Mouse (Mus musculus): Measurements from ENCODE around the gene Hist1h2be.
"Not testable (repeated sequence)": the region's sequence is repeated elsewhere in the genome, so short reads cannot be mapped to it uniquely, and the experiment has no call there.

Hist1h2be gene

GRCm38 (mm10) chr13:23546694-23547093 is 74.2 kb downstream of the Hist1h2be start:
- DNase-seq = no peak

DNA sequence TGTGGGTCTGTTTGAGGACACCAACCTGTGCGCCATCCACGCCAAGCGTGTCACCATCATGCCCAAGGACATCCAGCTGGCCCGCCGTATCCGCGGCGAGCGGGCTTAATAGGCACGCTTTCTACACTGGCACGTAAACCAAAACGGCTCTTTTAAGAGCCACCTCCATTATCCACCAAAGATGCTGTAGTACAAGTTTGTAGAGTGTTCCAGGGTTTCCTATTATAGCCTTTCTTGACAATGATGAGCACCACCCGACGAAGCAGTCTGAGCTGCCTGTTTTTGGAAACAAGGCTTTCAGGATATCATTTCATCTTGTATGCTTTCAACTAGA is 76.2 kb downstream of the Hist1h2be start:
- DNase-seq = peak in 1 of 2 experiments; percentile 36

DNA sequence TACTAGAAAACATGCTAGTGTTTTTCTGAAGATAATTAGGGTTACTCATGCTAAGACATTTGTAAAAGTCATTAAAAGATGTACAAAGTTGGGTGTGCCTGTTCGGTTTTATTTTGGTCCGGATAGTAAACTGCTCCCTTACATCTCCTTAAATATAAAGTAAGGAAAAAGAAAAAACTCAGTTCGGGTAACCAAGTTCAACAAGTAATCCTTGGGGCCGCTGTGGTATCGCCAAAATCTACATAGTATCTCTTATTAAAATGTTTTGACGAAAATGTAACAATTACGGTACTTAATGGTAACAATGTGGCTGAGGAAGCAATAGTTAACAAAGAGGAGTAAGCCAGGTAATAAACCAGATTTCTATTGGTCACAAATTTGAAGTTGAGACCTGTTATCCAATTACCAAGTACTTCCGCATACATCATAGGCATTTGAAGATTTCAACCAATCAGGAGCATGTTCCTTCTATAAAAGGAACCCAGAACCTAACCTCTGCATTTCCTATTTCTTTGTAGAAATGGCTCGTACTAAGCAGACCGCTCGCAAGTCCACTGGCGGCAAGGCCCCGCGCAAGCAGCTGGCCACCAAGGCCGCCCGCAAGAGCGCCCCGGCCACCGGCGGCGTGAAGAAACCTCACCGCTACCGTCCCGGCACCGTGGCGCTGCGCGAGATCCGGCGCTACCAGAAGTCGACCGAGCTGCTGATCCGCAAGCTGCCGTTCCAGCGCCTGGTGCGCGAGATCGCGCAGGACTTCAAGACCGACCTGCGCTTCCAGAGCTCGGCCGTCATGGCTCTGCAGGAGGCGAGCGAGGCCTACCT is 76.7 kb downstream of the Hist1h2be start, which contains the start of gene Hist1h3f:
Gene Hist1h3f (plus strand): TSS at position 88 of the 822 bp plus-strand sequence.
- DNase-seq = peak; percentile 54 to 71

GRCm38 (mm10) chr13:23542999-23543607 is 77.8 kb downstream of the Hist1h2be start, which contains the start of gene Hist1h2bh:
Gene Hist1h2bh, minus strand, starts transcription at chr13:23543392.
- DNase-seq = peak; percentile 21 to 45

GRCm38 (mm10) chr13:23542225-23542980 is 78.5 kb downstream of the Hist1h2be start:
- not testable (repeated sequence) for DNase-seq

DNA sequence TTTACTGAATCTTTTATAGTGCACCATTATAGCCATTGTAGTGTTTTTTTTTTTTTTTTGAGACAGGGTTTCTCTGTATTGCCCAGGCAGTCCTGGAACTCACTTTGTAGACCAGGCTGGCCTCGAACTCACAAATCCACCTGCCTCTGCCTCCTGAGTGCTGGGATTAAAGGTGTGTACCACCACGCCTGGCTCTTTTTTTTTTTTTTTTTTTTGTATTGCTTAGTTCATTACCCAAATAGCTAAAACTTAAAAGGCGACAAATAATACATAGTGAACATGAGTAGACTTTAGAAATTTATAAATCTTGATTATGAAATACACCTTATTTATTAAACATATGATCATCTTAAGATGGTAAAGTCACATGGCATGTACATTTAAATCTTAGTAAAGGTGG is 79.4 kb downstream of the Hist1h2be start:
- no peak for DNase-seq

DNA sequence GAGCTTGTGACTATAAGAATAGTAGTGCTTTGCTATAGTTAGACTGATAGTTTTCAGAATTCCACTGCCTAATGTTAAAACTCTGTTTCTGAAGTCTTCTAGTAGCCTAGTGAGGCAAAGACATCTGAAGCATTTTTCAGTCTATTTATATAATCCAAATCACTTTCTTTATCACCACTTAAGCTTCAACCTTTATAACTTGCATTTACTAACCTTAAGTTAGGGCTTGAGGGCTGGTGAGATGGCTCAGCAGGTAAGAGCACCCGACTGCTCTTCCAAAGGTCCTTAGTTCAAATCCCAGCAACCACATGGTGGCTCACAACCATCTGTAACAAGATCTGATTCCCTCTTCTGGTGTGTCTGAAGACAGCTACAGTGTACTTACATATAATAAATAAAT is 81.1 kb downstream of the Hist1h2be start:
- DNase-seq = not testable (repeated sequence)

DNA sequence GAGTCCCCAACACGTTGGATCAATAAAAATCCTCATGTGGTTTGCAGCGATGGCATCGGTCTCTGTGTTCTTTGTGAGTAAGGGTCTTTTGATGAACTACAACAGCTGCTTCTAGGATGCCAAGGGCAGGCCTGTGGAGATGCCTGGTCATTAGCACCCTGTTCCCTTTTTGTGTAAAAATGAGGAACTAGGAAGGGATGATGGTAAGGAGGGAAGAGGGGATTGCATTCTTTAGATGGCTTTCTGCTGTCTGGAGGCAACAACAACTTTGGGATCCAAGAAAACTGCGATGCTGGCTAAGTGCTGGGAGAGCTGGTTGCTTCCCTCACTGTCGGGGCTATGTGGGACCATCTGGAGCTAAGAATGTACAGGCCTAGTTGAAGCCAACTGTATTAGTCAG is 82.7 kb downstream of the Hist1h2be start:
- DNase-seq = no peak

- DNase-seq = no peak
Observed at GRCm38 (mm10) chr13:23537006-23537710, 83.8 kb downstream of the Hist1h2be start.

GRCm38 (mm10) chr13:23536076-23536822 is 84.7 kb downstream of the Hist1h2be start:
- DNase-seq = no peak

DNA sequence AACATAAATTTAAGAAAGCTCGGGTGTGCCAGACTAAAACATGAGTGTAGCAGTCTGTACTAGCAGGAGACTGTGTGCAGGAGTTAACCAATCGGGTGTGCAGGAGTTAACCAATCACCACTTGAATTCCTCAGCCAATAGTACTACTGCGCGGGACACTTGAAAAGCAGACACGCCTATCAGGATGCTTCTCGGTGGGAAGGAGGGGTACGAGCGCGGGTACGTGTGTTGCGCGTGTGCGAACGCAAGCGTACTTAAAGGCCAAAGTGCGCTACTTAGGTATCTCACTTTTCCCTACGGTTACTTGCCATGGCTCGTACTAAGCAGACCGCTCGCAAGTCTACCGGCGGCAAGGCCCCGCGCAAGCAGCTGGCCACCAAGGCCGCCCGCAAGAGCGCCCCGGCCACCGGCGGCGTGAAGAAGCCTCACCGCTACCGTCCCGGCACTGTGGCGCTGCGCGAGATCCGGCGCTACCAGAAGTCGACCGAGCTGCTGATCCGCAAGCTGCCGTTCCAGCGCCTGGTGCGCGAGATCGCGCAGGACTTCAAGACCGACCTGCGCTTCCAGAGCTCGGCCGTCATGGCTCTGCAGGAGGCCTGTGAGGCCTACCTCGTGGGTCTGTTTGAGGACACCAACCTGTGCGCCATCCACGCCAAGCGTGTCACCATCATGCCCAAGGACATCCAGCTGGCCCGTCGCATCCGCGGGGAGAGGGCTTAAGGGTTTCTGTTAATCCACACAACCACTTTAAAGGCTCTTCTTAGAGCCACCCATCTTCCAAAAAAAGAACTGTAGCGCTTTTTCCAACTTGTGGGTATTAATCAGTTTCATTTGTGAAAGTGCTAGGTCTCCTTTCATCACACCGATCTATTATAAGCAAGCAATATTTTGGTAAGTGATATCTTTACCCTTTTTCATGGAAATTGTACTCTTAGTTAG is 85.5 kb downstream of the Hist1h2be start, which contains the start of gene Hist1h3g:
Gene Hist1h3g (plus strand): TSS at position 286 of the 939 bp plus-strand sequence.
- DNase-seq = peak; percentile 79 to 88

DNA sequence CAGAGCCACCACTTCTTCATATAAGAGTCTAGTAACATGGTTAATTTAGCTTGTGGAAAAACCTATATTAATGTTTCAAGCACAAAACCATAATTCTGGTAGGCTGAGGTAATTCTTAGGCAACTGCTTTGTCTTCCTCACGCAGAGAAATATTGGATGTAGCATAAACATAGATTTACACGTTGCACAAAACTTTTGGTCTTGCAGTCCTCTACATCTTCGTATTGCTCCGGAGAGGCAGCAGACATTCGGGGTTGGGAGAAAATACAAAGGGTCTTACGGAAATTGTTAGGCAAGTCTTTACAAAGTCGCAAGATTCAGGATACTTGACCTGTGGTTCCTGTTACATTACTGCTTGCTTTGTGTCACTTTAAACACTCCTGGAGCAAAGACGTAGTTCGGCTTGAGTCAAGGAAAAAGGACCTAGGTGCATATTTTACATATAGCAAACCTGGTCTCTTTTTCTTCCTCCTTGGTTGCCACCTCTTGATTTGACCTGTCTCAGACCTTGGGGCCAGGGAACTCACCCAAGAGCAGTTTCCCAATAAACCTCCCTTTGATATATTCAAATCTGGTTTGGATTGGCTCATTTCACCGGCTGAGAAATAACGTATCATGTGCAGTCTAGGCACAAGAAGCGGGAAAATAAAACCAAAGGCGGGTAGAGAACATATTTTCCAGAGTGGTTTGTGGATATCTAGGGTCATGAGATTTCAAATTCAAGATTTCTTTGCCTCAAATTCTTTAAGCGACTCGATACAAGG is 86.4 kb downstream of the Hist1h2be start:
- no peak for DNase-seq

Measured in cerebellum, postnatal 36 days (tissue).